Mouse (Mus musculus): ENCODE results near the gene Filip1l.

The Filip1l gene

GRCm38 (mm10) chr16:57396249-57396648 lies 43.4 kb downstream of the Filip1l start:
- whole genome bisulfite sequencing = 87% methylated on average over 6 of the region's 6 CpGs

GRCm38 (mm10) chr16:57397845-57398244 lies 45.0 kb downstream of the Filip1l start:
- 79% methylated on average over 6 of the region's 6 CpGs for WGBS

DNA sequence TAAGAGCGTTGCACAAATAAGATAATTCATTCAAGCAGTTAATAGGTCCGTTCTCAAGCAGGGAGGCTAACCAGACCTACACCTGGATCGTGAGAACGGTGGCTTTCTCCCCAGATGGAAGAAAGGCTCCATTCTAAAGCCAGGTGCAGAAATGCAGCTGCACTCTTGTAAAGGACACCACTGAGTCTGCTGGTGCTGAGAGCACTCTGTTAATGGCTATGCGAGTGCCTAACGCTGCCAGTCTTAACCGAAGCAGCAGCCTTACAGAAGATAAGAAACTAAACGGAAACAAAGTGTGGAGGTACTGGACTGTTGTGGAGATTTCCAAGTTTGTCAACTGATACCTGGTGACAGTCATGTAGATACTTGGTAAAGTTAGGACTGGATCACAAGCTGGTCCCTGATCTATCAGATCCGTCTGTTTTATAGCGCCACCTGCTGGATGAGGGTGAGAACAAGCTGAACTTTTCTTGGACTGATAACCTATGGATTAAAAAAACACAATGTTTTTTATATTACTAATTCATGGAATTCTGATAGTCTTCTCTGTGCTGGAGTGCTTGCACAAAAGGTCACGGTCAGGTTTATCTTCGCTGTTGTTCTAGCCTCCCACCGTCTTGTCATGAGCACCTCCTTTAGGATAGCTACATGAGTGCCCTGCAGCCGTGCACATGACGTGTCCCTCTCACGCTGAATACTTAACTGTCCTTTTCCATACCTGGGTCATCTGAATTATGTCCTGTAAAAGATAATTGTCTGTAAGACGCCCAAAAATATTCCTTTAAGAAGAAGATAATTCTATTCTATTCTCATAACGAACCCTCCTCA lies 45.7 kb downstream of the Filip1l start:
- WGBS = 50% methylated on average over 18 of the region's 18 CpGs

GRCm38 (mm10) chr16:57399566-57399965 lies 46.7 kb downstream of the Filip1l start:
- WGBS = 84% methylated on average over 10 of the region's 10 CpGs

DNA sequence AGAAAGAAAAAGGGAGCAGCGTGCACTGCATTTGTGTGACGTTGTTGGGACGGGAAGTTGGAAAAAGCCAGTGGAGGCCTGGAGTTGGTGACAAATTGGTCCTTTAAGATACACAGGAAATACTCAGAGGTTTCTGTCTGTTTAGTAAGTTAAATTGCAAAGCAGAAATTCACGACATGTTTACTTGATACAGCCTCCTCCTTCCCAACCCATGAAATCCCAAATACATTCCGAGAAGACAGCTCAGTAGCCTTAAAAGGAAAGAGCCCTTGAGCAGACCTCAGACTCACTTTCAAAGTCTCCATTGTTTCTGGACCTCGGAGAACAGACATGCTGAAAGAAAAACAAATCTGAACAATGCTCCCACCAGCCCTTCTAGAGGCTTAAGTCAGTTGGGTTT lies 48.8 kb downstream of the Filip1l start:
- WGBS = 65% methylated on average over 6 of the region's 6 CpGs

GRCm38 (mm10) chr16:57402910-57403309 lies 50.0 kb downstream of the Filip1l start:
- WGBS = 94% methylated on average over 4 of the region's 4 CpGs

- WGBS = 95% methylated on average over 5 of the region's 5 CpGs
Observed at GRCm38 (mm10) chr16:57403825-57404224, 50.9 kb downstream of the Filip1l start.

DNA sequence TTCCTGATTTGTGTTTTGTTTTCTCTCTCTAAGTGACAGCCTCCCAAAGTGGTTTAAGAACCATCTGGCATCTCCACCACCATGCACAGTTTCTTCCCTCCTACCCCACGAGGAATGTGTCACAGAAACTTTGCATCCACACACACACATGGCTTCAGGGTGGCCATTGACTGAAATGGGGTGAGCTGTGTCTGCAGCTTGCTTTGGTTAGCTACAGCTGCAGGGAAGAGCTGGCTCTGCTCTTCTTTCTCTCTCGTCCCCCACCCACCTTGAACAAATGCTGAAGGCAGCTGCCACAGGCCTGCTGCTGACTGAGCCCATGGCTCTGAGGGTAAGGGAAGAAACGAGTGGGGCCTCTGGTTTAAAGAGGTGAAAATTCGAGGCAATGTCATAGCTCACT lies 59.9 kb downstream of the Filip1l start:
- 36% methylated on average over 4 of the region's 4 CpGs for WGBS

DNA sequence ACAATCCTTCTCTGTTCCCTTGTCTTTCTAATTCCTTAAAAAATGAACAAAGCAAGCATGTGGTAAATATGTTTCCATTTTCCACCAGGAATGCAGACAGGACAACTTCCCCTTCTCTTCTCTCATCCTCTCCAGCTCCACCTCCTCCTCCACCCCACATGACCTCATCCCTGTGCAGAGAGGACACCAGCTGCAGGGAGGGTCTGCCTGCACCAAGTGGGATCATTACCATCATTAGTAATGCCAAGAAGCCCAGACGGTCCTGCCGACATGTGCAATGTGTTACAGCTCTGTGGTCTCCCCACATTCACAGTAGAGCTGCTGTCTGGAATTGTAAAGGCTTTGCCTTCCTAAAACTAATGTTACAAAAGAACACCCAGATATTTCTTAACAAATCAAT lies 63.2 kb downstream of the Filip1l start:
- WGBS = 64% methylated on average over 2 of the region's 2 CpGs

GRCm38 (mm10) chr16:57417017-57417416 lies 64.1 kb downstream of the Filip1l start:
- WGBS = 93% methylated on average over 9 of the region's 9 CpGs

DNA sequence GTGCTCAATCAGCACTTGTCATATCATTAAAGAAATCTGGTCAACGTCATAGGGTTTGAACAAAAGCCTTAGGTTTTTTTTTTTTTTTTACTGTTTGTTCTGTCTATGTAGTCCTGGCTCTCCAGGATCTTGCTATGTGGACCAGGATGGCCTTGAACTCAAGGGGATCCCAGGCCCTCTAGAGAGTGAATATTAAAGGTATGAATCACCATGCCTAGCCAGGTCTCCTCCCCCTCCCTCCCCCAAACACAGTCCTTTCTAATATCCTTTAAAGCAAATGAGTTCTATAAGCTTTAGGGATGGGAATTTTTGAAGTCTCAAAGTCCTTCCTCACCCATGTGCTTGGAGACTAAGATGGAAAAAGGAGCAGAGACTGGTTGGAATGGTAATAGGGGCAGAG lies 65.1 kb downstream of the Filip1l start:
- WGBS = 98% methylated on average over 1 of the region's 1 CpGs

DNA sequence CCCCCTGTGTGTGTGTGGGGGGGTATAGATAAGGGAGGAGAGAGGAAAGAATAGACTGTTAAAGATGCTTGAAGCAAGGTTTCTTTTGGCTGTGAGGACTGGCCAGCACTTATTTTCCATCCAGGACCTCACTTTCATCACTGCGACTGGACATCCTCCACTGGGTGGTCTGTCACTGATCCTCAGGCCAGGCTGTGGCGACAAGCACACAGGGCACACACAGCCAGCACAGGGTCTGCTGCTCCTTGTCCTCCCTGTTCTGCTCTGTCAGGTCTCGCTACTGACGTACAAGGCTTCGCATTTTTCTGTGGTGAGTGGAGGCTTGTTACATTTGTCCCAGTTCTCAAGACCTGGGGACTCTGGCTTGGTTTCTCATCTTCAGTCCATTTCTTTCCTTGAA lies 66.4 kb downstream of the Filip1l start:
- WGBS = 86% methylated on average over 5 of the region's 5 CpGs

DNA sequence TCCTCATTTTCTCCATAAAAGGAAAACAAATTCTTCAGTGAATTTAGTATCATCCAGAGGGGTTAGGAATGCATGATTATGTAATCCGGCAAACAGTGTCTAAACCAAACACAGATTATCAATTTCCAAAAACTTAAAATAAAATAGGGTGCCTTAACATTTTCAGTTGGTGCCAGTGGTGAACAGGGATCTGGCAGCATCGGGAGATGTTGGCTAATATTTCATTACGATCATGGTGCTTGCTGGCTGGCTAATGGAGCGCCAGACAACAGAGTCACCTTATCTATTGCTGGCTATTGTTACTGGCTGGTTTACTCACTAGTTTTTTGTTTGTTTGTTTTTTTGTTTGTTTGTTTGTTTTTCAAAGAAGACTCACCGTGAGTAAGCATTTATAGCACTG lies 67.0 kb downstream of the Filip1l start:
- 82% methylated on average over 5 of the region's 5 CpGs for WGBS

DNA sequence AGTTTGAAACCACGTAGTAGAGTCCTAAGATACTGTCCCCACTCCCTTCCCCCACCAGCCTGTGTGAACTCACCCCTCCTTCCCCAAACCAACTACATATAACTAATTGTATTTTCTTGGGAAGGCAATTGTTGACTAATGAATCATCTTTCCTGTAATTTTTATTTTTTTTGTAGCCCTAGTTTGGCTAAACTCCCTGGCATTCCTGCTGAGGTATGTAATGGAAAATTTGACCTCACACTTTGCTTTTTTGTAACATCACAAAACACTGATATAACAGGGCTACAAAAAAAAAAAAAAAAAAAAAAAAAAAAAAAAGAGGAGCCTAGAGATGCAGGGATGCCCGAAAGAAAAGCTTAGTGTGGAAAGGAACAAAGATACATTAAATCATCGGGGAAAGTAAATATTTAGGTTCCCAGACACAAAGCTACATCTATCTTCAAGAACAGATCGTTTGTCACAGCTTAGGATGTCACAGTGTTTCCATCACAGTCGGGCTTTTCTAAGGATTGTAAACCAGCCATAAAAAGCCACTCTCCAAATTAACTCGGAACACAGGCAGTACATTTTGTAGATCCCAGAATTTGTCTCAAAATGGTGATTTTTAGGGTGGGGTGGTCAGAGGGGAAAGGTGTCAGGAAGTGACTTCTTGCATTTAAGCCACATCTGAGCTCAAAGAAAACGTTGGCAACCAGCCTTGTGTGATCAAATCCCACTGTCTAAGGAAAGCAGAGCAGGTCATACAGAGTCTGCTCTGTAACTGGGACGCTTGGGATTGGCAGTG lies 68.1 kb downstream of the Filip1l start:
- WGBS = 45% methylated on average over 8 of the region's 8 CpGs

DNA sequence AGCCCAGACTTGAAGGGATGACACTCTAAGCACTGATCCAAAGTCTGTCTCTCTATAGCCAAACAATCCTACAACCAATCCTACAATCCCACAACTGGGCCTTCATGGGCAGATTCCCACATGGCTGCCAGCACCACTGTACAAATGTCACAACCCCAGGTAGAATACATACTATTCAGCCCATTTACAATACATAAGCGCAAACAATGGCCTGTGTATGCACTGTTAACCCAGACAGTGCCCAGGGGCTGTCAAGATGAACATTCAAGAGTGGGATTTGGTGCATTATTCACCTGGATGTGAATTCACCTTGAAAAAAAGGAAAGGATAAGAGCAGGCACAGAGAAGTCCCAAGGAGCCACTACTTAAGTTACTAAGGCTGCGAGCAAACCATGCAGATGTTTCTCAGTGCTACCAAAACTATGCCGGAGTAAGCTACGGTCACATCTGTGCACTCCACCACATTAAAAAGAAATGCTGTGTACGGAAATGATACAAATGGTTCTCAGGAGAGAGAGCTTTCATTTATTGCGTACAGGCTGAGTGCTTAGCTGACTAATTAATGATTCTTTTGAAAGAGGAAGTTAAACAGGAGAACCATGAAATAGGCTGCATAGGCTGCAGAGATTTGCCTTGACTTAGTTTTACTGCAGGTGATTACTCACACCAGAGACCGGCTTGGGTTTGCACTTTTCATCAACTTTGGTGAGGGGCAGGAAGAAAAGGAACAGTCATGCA lies 69.0 kb downstream of the Filip1l start:
- WGBS = 90% methylated on average over 7 of the region's 7 CpGs

GRCm38 (mm10) chr16:57423001-57423800 lies 70.3 kb downstream of the Filip1l start:
- 80% methylated on average over 6 of the region's 6 CpGs for WGBS

GRCm38 (mm10) chr16:57426680-57427079 lies 73.8 kb downstream of the Filip1l start:
- WGBS = 80% methylated on average over 10 of the region's 10 CpGs

- WGBS = 73% methylated on average over 7 of the region's 7 CpGs
Observed at GRCm38 (mm10) chr16:57427516-57428285, 74.8 kb downstream of the Filip1l start.

- 90% methylated on average over 5 of the region's 5 CpGs for WGBS
Observed at GRCm38 (mm10) chr16:57428977-57429376, 76.1 kb downstream of the Filip1l start.

DNA sequence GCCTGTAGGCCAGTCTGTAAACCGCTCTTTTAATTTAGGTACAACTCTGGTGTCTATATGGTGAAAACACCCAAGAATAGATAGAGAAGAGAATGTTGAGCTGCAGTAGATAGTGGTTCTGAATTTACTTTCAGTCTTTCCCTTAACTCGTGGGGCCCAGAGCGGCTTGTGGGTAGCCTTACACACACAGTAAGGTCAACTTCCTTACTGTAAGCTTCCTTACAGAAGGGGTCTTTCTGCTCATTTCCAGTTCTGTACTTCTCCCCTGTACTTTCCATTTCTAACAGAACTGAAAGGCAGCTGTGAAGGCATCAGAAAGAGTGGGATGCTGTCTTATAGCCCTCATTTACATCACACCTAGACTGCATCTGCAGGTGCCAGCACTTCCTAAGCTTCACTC lies 78.4 kb downstream of the Filip1l start:
- whole genome bisulfite sequencing = 89% methylated on average over 3 of the region's 3 CpGs

DNA sequence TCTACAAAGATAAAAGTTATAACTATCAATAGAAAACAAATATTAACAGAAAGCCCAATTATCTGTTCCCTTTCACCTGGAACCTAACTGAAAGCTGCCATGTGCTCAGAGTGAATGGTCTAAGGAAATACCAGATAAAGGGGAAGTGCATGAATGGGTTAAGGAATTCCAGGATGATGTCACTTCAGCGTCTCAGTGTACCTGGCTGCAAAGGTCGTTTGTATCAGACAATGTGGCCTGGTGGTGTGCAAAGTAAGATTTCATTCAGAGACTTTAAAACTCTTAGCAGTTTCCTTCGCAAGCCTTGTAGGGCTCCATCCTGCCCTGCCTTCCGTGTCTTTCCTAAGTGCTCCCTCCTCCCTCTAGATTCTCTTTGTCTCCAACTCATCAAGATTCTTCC lies 80.3 kb downstream of the Filip1l start:
- WGBS = 77% methylated on average over 4 of the region's 4 CpGs

All from cerebral cortex, adult 2 months (tissue).